Mouse (Mus musculus): ENCODE measurements around the gene Shc3. TPM values are rescaled to one million over a fixed set of nuclear protein-coding genes. Genes with fewer than 3 reads are reported as not detected.

The Shc3 gene
- total and polyA plus RNA-seq, 3 experiments, result 0.15 to 0.40 TPM; not detected in 1

GRCm38 (mm10) chr13:51535326-51535725 is 33.9 kb downstream of the Shc3 start:
- in situ Hi-C loops (cut with MboI; ENCODE audit: low pct_ligation_motif_present, low pct_unique_long_range_greater_than_20kb, low sequenced_read_pairs) (no loop called here), dilution Hi-C loops (cut with MboI; ENCODE audit: extremely low pct_ligation_motif_present, extremely low pct_unique_long_range_greater_than_20kb, low sequenced_read_pairs) (no loop called here)
- no peak for TF ChIP-seq POLR2A (IDR thresholded peaks at IDR 0.05; ENCODE audit: low read depth, low read length)
- no peak for TF ChIP-seq RCOR1 (conservative IDR thresholded peaks at IDR 0.05; ENCODE audit: low read depth, low read length)
- no peak for TF ChIP-seq CHD2 (IDR thresholded peaks at IDR 0.05; ENCODE audit: low read length)
- no peak for TF ChIP-seq MAZ (IDR thresholded peaks at IDR 0.05; ENCODE audit: low read depth, low read length)
- TF ChIP-seq RAD21 (IDR thresholded peaks at IDR 0.05; ENCODE audit: low read depth, low read length), result no peak
- no peak for TF ChIP-seq JUN (IDR thresholded peaks at IDR 0.05; ENCODE audit: insufficient read depth, low read depth, low read length)
- TF ChIP-seq POLR2AphosphoS2 (IDR thresholded peaks at IDR 0.05; ENCODE audit: low read depth, low read length), result no peak
- no peak for TF ChIP-seq ZKSCAN1 (IDR thresholded peaks at IDR 0.05; ENCODE audit: borderline replicate concordance, low read depth, low read length)
- no peak for TF ChIP-seq HCFC1 (IDR thresholded peaks at IDR 0.05; ENCODE audit: low read depth, low read length)
- TF ChIP-seq SMC3 (IDR thresholded peaks at IDR 0.05; ENCODE audit: low read depth, low read length), result no peak
- no peak for TF ChIP-seq PAX5 (IDR thresholded peaks at IDR 0.05; ENCODE audit: low read length)
- no peak for TF ChIP-seq KAT2A (IDR thresholded peaks at IDR 0.05; ENCODE audit: insufficient replicate concordance, low read length)
- TF ChIP-seq MYC (IDR thresholded peaks at IDR 0.05; ENCODE audit: low read depth, low read length), result no peak
- no peak for TF ChIP-seq NRF1 (IDR thresholded peaks at IDR 0.05; ENCODE audit: low read depth, low read length)
- no peak for TF ChIP-seq E2F4 (IDR thresholded peaks at IDR 0.05; ENCODE audit: insufficient replicate concordance, low read depth, low read length)
- no peak for TF ChIP-seq MXI1 (IDR thresholded peaks at IDR 0.05; ENCODE audit: low read depth, low read length)
- TF ChIP-seq TCF12 (IDR thresholded peaks at IDR 0.05; ENCODE audit: low read depth, low read length), result no peak

GRCm38 (mm10) chr13:51526480-51526879 is 42.7 kb downstream of the Shc3 start:
- TF ChIP-seq BHLHE40 (IDR thresholded peaks at IDR 0.05; ENCODE audit: low read depth, low read length), result peak; percentile 81
- no peak for TF ChIP-seq MYC (IDR thresholded peaks at IDR 0.05; ENCODE audit: low read depth, low read length)
- dilution Hi-C loops (cut with MboI; ENCODE audit: extremely low pct_ligation_motif_present, extremely low pct_unique_long_range_greater_than_20kb, low sequenced_read_pairs), result no loop called here

More at GRCm38 (mm10) chr13:51535326-51535725, 33.9 kb downstream of the Shc3 start:
- no peak overlapping the region for H3K4me2 ChIP-seq (ENCODE audit: insufficient read depth, low read depth, poor library complexity, severe bottlenecking)
- no peak overlapping the region for H3K27ac ChIP-seq (ENCODE audit: insufficient read depth, low read depth)
- H3K4me1 ChIP-seq (ENCODE audit: control insufficient read depth in 1 of 2, insufficient read depth in 2 of 2), result peaks cover 0 to 29% of the 10 kb centered on the region in 2 experiments; a peak in 2 of 4 replicates
- peaks cover 3% of the 10 kb centered on the region for H3K9me3 ChIP-seq (replicated peaks; ENCODE audit: low read length)
- no peaks in the 10 kb centered on the region for H3K27me3 ChIP-seq (replicated peaks)
- no peaks in the 10 kb centered on the region for H3K79me2 ChIP-seq (replicated peaks; ENCODE audit: control insufficient read depth, extremely low read depth, insufficient read depth, poor library complexity, severe bottlenecking)
- H3K9ac ChIP-seq (ENCODE audit: insufficient read depth, low read depth), result no peak overlapping the region
- no peaks in the 10 kb centered on the region for H3K36me3 ChIP-seq (replicated peaks in 1 of 2; ENCODE audit: control insufficient read depth in 1 of 2, insufficient read depth in 1 of 2, low read length in 1 of 2)
- H3K4me3 ChIP-seq (replicated peaks in 1 of 3; ENCODE audit: low read depth in 2 of 3, low read length in 2 of 3, poor library complexity in 1 of 3), result no peak overlapping the region
- no peak for DNase-seq (ENCODE audit: extremely low read depth)

More at GRCm38 (mm10) chr13:51526480-51526879, 42.7 kb downstream of the Shc3 start:
- Histone ChIP-seq H3K4me2 (ENCODE audit: insufficient read depth, low read depth, poor library complexity, severe bottlenecking) (no peak overlapping the region), H3K4me1 (ENCODE audit: control insufficient read depth in 1 of 2, insufficient read depth in 2 of 2) (peaks cover 0 to 7% of the 10 kb centered on the region in 2 experiments; a peak in 1 of 4 replicates), H3K36me3 (replicated peaks in 1 of 2; ENCODE audit: control insufficient read depth in 1 of 2, insufficient read depth in 1 of 2, low read length in 1 of 2) (no peaks in the 10 kb centered on the region), H3K79me2 (replicated peaks; ENCODE audit: control insufficient read depth, extremely low read depth, insufficient read depth, poor library complexity, severe bottlenecking) (no peaks in the 10 kb centered on the region), H3K9ac (ENCODE audit: insufficient read depth, low read depth) (no peak overlapping the region), H3K9me3 (replicated peaks; ENCODE audit: low read length) (no peaks in the 10 kb centered on the region), H3K27me3 (replicated peaks) (no peaks in the 10 kb centered on the region), H3K4me3 (replicated peaks in 1 of 3; ENCODE audit: low read depth in 2 of 3, low read length in 2 of 3, poor library complexity in 1 of 3) (no peak overlapping the region), H3K27ac (ENCODE audit: insufficient read depth, low read depth) (no peak overlapping the region)
- in situ Hi-C loops (cut with MboI; ENCODE audit: low pct_ligation_motif_present, low pct_unique_long_range_greater_than_20kb, low sequenced_read_pairs), result no loop called here
- no peak for DNase-seq (ENCODE audit: extremely low read depth)

All from CH12.LX (cell line).